Mouse (Mus musculus) stomach, embryonic 16.5 days (tissue): Measurements from ENCODE around the gene Olfr340. TPM values are rescaled to one million over a fixed set of nuclear protein-coding genes. Genes with fewer than 3 reads are reported as not detected.
"Not testable (repeated sequence)": the region's sequence is repeated elsewhere in the genome, so short reads cannot be mapped to it uniquely, and the experiment has no call there.

Experiments
- ATAC-seq: fragments of 200-750 bp; cut with Nextera tagmentation; 2 replicates; pipeline ENCODE4 v1.8.0; 2017; ENCODE audit warnings: moderate number of reproducible peaks, moderate TSS enrichment; ENCODE audit not compliant: insufficient read depth, low FRiP score
- H3K27ac ChIP-seq: fragments of 300-500 bp; sonication (generic); 2 replicates; pipeline ENCODE4 v1.5.1; 2014; ENCODE audit warnings: low read length
- H3K27me3 ChIP-seq: fragments of 300-500 bp; sonication (generic); 2 replicates; pipeline ENCODE4 v1.6.1; 2014; ENCODE audit warnings: low read length, control low read depth, mixed read lengths; ENCODE audit not compliant: control insufficient read depth, insufficient read depth
- H3K36me3 ChIP-seq: fragments of 300-500 bp; sonication (generic); 2 replicates; pipeline ENCODE4 v1.6.1; 2014; ENCODE audit warnings: low read length; ENCODE audit not compliant: control insufficient read depth, insufficient read depth
- H3K4me1 ChIP-seq: fragments of 300-500 bp; sonication (generic); 2 replicates; pipeline ENCODE4 v1.6.1; 2014; ENCODE audit warnings: low read length, control low read depth, mixed read lengths; ENCODE audit not compliant: control insufficient read depth, insufficient read depth
- H3K4me2 ChIP-seq: fragments of 300-500 bp; sonication (generic); 2 replicates; pipeline ENCODE4 v1.6.1; 2014; ENCODE audit warnings: low read depth, low read length, mixed read lengths
- H3K4me3 ChIP-seq: fragments of 300-500 bp; sonication (generic); replicated peaks from 2 replicates; pipeline ENCODE4 v1.5.1; 2014; ENCODE audit warnings: mild to moderate bottlenecking, low read length
- H3K9ac ChIP-seq: fragments of 300-500 bp; sonication (generic); 2 replicates; pipeline ENCODE4 v1.6.1; 2014; ENCODE audit warnings: low read length
- H3K9me3 ChIP-seq: fragments of 300-500 bp; sonication (generic); replicated peaks from 2 replicates; pipeline ENCODE4 v1.6.1; 2016; ENCODE audit warnings: low read length, control low read depth; ENCODE audit not compliant: control insufficient read depth
- WGBS: fragments of 180-500 bp; shearing (Covaris S2); extraction: QIAGEN DNeasy Blood & Tissue Kit; methylation state at CpG from one replicate; pipeline ENCODE4 v1.1.7; 2014; 5-methylcytosine and 5-hydroxymethylcytosine counted together
- polyA plus RNA-seq: library from polyadenylated mRNA; unstranded; fragments of >200 nt; fragmentation: Nextera tagmentation; extraction: Ambion mirVana; gene quantifications from 2 replicates; pipeline ENCODE4 v1.2.1, GENCODE M21; 2015

Gene Olfr340
- not detected in 2 replicates for polyA plus RNA-seq

GRCm38 (mm10) chr2:36452287-36452686 lies at the start of gene Olfr340:
Olfr340 (plus strand) TSS chr2:36452587.
- H3K9ac ChIP-seq, result no peak within 1 kb of the TSS
- H3K4me2 ChIP-seq, result no peak within 1 kb of the TSS
- H3K4me1 ChIP-seq, result no peaks in the 10 kb centered on the region
- H3K27ac ChIP-seq, result no peak within 1 kb of the TSS
- H3K9me3 ChIP-seq, result no peaks in the 10 kb centered on the region
- H3K27me3 ChIP-seq, result no peaks in the 10 kb centered on the region
- 54% methylated on average over 1 of the region's 1 CpGs for WGBS
- H3K36me3 ChIP-seq, result no peaks in the 10 kb centered on the region
- ATAC-seq, result no peak
- no peak within 1 kb of the TSS for H3K4me3 ChIP-seq

- not testable (repeated sequence) for H3K27me3 ChIP-seq, H3K36me3 ChIP-seq, H3K4me1 ChIP-seq, H3K4me2 ChIP-seq, H3K4me3 ChIP-seq, ATAC-seq, H3K9ac ChIP-seq, H3K27ac ChIP-seq, H3K9me3 ChIP-seq
- 80% methylated on average over 3 of the region's 3 CpGs for WGBS
Measured at GRCm38 (mm10) chr2:36415174-36415573, 37.2 kb upstream of the Olfr340 start.

GRCm38 (mm10) chr2:36415591-36415990 lies 36.8 kb upstream of the Olfr340 start:
- H3K9me3 ChIP-seq, H3K36me3 ChIP-seq, H3K9ac ChIP-seq, ATAC-seq, H3K4me1 ChIP-seq, H3K4me2 ChIP-seq, H3K4me3 ChIP-seq, H3K27ac ChIP-seq, H3K27me3 ChIP-seq: not testable (repeated sequence)
- 86% methylated on average over 7 of the region's 7 CpGs for WGBS

- Histone ChIP-seq H3K9ac (no peak within 1 kb of the TSS), H3K4me1 (no peaks in the 10 kb centered on the region), H3K4me3 (no peak within 1 kb of the TSS), H3K9me3 (no peaks in the 10 kb centered on the region), H3K36me3 (no peaks in the 10 kb centered on the region), H3K27ac (no peak within 1 kb of the TSS), H3K27me3 (no peaks in the 10 kb centered on the region), H3K4me2 (no peak within 1 kb of the TSS)
- ATAC-seq, result no peak
- WGBS, result 82% methylated on average over 3 of the region's 3 CpGs
Measured at GRCm38 (mm10) chr2:36418647-36419046, 33.7 kb upstream of the Olfr340 start, which contains the start of gene Olfr339. Olfr339 (plus strand) TSS chr2:36418947.

GRCm38 (mm10) chr2:36473634-36474033 lies 21.2 kb downstream of the Olfr340 start:
- no peaks in the 10 kb centered on the region for H3K27me3 ChIP-seq

DNA sequence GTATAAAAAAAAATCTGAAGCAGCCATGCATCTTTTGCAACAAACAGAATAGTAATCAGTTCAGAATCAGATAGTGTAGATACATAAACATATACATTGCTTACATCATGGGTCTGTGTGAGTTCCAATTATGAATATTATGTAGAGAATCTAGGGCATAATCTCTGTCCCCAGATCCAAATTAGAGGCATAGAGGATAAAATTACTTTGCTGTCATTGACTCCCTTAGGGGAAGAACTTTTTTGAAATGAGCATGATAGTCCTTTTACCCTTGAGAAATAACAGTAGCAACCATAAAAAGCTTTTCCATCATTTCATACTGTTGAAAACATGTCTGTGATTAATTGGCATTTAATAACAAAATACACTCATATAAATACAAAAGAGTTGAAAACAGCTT lies 30.0 kb downstream of the Olfr340 start, which contains the start of gene Olfr341:
TSS of gene Olfr341 (minus strand) at position 101 of the 400 bp plus-strand sequence.
- Histone ChIP-seq H3K9me3 (no peaks in the 10 kb centered on the region), H3K4me3 (no peak within 1 kb of the TSS), H3K27ac (no peak within 1 kb of the TSS), H3K27me3 (no peaks in the 10 kb centered on the region), H3K36me3 (no peaks in the 10 kb centered on the region), H3K9ac (no peak within 1 kb of the TSS), H3K4me2 (no peak within 1 kb of the TSS), H3K4me1 (no peaks in the 10 kb centered on the region)
- ATAC-seq, result no peak

More at GRCm38 (mm10) chr2:36473634-36474033, 21.2 kb downstream of the Olfr340 start:
- Histone ChIP-seq H3K36me3 (no peaks in the 10 kb centered on the region), H3K4me1 (no peaks in the 10 kb centered on the region), H3K9ac (no peak overlapping the region), H3K27ac (no peak overlapping the region), H3K4me3 (no peak overlapping the region), H3K4me2 (no peak overlapping the region), H3K9me3 (no peaks in the 10 kb centered on the region)
- ATAC-seq, result no peak

Other genes with a start within 250 kb of the Olfr340 start
- gene Ptgs1, start 222.2 kb upstream of the Olfr340 start, polyA plus RNA-seq, result 35.1 and 37.5 TPM in 2 replicates
- 0.03 TPM in 1 of 2 replicates, not detected in the other for gene Olfr338, start 79.1 kb upstream of the Olfr340 start, polyA plus RNA-seq
- not detected in 2 replicates for gene Olfr339, start 33.6 kb upstream of the Olfr340 start, polyA plus RNA-seq
- gene Olfr341, start 29.9 kb downstream of the Olfr340 start, polyA plus RNA-seq, result not detected in 2 replicates
- gene Olfr342, start 72.4 kb downstream of the Olfr340 start, polyA plus RNA-seq, result not detected in 2 replicates
- gene Olfr344, start 114.1 kb downstream of the Olfr340 start, polyA plus RNA-seq, result not detected in 2 replicates
- gene Olfr345, start 187.5 kb downstream of the Olfr340 start, polyA plus RNA-seq, result not detected in 2 replicates
- not detected in 2 replicates for gene Olfr346, start 233.2 kb downstream of the Olfr340 start, polyA plus RNA-seq